Mouse (Mus musculus) heart, embryonic 15.5 days (tissue): ENCODE measurements around the gene Map4k2. TPM values are rescaled to one million over a fixed set of nuclear protein-coding genes. Genes with fewer than 3 reads are reported as not detected.
A peak's percentile ranks its signal among the peaks of the same experiment; 100 is the strongest.

Source experiments
- ATAC-seq: fragments of 200-750 bp; cut with Nextera tagmentation; replicated peaks from 2 replicates; pipeline ENCODE4 v1.8.0; 2017; ENCODE audit warnings: low read depth, moderate TSS enrichment; ENCODE audit not compliant: insufficient number of reproducible peaks, insufficient read depth, low FRiP score
- H3K27ac ChIP-seq: fragments of 300-500 bp; sonication (generic); 2 replicates; pipeline ENCODE4 v1.5.1; 2015; ENCODE audit warnings: mild to moderate bottlenecking, inconsistent platforms
- H3K27me3 ChIP-seq: fragments of 300-500 bp; sonication (generic); 2 replicates; pipeline ENCODE4 v1.6.1; 2015; ENCODE audit warnings: inconsistent platforms
- H3K36me3 ChIP-seq: fragments of 300-500 bp; sonication (generic); 2 replicates; pipeline ENCODE4 v1.6.1; 2015; ENCODE audit warnings: mild to moderate bottlenecking, inconsistent platforms
- H3K4me1 ChIP-seq: fragments of 300-500 bp; sonication (generic); replicated peaks from 2 replicates; pipeline ENCODE4 v1.6.1; 2015; ENCODE audit warnings: inconsistent platforms
- H3K4me2 ChIP-seq: fragments of 300-500 bp; sonication (generic); 2 replicates; pipeline ENCODE4 v1.6.1; 2015; ENCODE audit warnings: inconsistent platforms, mild to moderate bottlenecking, moderate library complexity
- H3K4me3 ChIP-seq: fragments of 300-500 bp; sonication (generic); 2 replicates; pipeline ENCODE4 v1.5.1; 2015; ENCODE audit warnings: mild to moderate bottlenecking, inconsistent platforms
- H3K9ac ChIP-seq: fragments of 300-500 bp; sonication (generic); 2 replicates; pipeline ENCODE4 v1.6.1; 2015; ENCODE audit warnings: mild to moderate bottlenecking, inconsistent platforms
- H3K9me3 ChIP-seq: fragments of 300-500 bp; sonication (generic); replicated peaks from 2 replicates; pipeline ENCODE4 v1.6.1; 2016; ENCODE audit warnings: inconsistent platforms
- WGBS: fragments of 180-500 bp; shearing (Covaris S2); methylation state at CpG from one replicate; pipeline ENCODE4 v1.1.7; 2015; ENCODE audit warnings: mixed read lengths; 5-methylcytosine and 5-hydroxymethylcytosine counted together
- polyA plus RNA-seq: library from polyadenylated mRNA; unstranded; fragments of >200 nt; fragmentation: Nextera tagmentation; extraction: Ambion mirVana; gene quantifications from 2 replicates; pipeline ENCODE4 v1.2.1, GENCODE M21; 2015

Map4k2 gene
- polyA plus RNA-seq, 1 experiment from 2014 or later = 12.6 TPM

- 0 out of 2 replicates have a peak, but pooled peaks have one; percentile 20 for ATAC-seq
- Histone ChIP-seq H3K27me3 (no peaks in the 10 kb centered on the region), H3K27ac (peak overlapping the region; percentile 31), H3K9ac (no peak overlapping the region), H3K4me2 (no peak overlapping the region), H3K9me3 (no peaks in the 10 kb centered on the region), H3K4me3 (no peak overlapping the region), H3K36me3 (peaks cover 98% of the 10 kb centered on the region), H3K4me1 (peaks cover 32% of the 10 kb centered on the region)
- 60% methylated on average over 12 of the region's 12 CpGs for WGBS
These were observed 32.8 kb downstream of the Map4k2 start for GRCm38 (mm10) chr19:6373539-6374400.

GRCm38 (mm10) chr19:6374571-6374970 lies 33.6 kb downstream of the Map4k2 start:
- peaks cover 32% of the 10 kb centered on the region for H3K4me1 ChIP-seq
- no peaks in the 10 kb centered on the region for H3K27me3 ChIP-seq
- ATAC-seq = no peak
- WGBS = 94% methylated on average over 10 of the region's 10 CpGs
- H3K9ac ChIP-seq = no peak overlapping the region
- peaks cover 96% of the 10 kb centered on the region for H3K36me3 ChIP-seq
- H3K4me2 ChIP-seq = no peak overlapping the region
- no peak overlapping the region for H3K4me3 ChIP-seq
- no peaks in the 10 kb centered on the region for H3K9me3 ChIP-seq
- H3K27ac ChIP-seq = no peak overlapping the region

GRCm38 (mm10) chr19:6375423-6376254 lies 34.7 kb downstream of the Map4k2 start:
- no peak for ATAC-seq
- H3K4me3 ChIP-seq = no peak overlapping the region
- WGBS = 90% methylated on average over 40 of the region's 42 CpGs
- no peak overlapping the region for H3K9ac ChIP-seq
- H3K27ac ChIP-seq = no peak overlapping the region
- H3K4me2 ChIP-seq = no peak overlapping the region
- peaks cover 32% of the 10 kb centered on the region for H3K4me1 ChIP-seq
- H3K27me3 ChIP-seq = no peaks in the 10 kb centered on the region
- no peaks in the 10 kb centered on the region for H3K9me3 ChIP-seq
- peaks cover 88% of the 10 kb centered on the region for H3K36me3 ChIP-seq

- no peak for ATAC-seq
- WGBS = 75% methylated on average over 14 of the region's 14 CpGs
- Histone ChIP-seq H3K9ac (no peak overlapping the region), H3K4me2 (no peak overlapping the region), H3K9me3 (no peaks in the 10 kb centered on the region), H3K27ac (no peak overlapping the region), H3K4me1 (peaks cover 32% of the 10 kb centered on the region), H3K27me3 (no peaks in the 10 kb centered on the region), H3K4me3 (no peak overlapping the region), H3K36me3 (peaks cover 83% of the 10 kb centered on the region)
These were observed 35.3 kb downstream of the Map4k2 start for GRCm38 (mm10) chr19:6376255-6376564.

DNA sequence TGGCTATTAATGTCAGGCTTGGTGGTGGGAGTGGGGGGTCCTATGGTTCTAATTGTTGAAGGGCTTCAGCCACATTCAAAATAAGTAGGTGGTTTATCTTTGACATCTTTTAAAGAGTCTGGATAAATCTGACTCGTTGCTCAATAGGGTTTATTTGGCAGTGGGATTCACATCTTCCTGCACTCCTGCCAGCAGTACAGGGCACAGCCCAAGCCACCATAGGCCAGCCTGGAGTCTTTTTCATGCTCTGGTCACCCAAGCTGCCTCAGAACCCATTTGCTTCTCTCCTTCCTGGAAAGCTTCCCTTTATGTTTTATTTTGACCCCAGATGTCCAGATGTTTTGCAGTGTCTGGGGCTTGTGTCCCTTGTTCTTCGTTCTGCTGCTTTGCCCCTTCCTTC lies 35.7 kb downstream of the Map4k2 start:
- Histone ChIP-seq H3K4me3 (no peak overlapping the region), H3K9me3 (no peaks in the 10 kb centered on the region), H3K27ac (0 out of 2 replicates have a peak overlapping the region, but pooled peaks have one; percentile 8), H3K4me2 (no peak overlapping the region), H3K4me1 (peaks cover 32% of the 10 kb centered on the region), H3K9ac (no peak overlapping the region), H3K36me3 (peaks cover 79% of the 10 kb centered on the region), H3K27me3 (no peaks in the 10 kb centered on the region)
- no peak for ATAC-seq
- WGBS = 71% methylated on average over 2 of the region's 2 CpGs

DNA sequence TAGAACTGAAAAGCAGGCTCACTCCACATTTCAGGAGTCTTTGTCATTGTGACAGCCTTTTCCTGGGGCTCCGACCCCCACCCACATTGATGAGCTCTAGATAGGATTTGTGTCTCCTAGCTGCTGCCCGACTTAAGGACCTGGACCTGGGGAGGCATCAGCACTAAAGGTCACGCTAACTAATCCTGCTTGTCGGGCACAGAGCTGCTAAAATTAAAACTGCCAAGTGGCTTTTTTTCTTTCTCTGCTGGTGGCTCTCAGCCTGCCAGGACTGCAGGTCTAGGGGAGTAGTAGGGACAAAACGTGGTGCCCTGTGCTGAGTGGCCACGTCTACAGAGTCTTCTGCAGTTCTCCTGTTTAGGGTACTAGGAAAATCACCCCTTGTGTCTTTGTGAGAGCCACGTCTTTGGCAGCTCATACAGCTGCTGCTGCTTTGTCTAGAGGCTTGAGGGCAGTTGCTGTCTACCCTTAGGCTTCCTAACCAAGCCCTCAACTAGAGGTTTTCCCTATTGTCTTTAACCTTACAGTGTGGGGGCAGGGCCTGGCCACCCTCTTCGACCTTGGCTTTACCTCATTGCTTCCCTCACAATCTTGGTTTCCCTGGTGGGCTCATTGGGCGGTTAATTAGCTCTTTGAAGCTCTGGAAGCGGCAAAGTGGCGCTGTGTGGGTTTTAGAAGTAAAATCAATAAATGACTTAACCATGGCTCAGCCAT lies 36.5 kb downstream of the Map4k2 start:
- Histone ChIP-seq H3K27ac (peak overlapping the region; percentile 75), H3K36me3 (peaks cover 70% of the 10 kb centered on the region), H3K27me3 (no peaks in the 10 kb centered on the region), H3K4me3 (no peak overlapping the region), H3K4me2 (no peak overlapping the region), H3K9me3 (no peaks in the 10 kb centered on the region), H3K4me1 (peaks cover 36% of the 10 kb centered on the region), H3K9ac (0 out of 2 replicates have a peak overlapping the region, but pooled peaks have one; percentile 13)
- WGBS = 64% methylated on average over 11 of the region's 11 CpGs
- ATAC-seq = no peak

DNA sequence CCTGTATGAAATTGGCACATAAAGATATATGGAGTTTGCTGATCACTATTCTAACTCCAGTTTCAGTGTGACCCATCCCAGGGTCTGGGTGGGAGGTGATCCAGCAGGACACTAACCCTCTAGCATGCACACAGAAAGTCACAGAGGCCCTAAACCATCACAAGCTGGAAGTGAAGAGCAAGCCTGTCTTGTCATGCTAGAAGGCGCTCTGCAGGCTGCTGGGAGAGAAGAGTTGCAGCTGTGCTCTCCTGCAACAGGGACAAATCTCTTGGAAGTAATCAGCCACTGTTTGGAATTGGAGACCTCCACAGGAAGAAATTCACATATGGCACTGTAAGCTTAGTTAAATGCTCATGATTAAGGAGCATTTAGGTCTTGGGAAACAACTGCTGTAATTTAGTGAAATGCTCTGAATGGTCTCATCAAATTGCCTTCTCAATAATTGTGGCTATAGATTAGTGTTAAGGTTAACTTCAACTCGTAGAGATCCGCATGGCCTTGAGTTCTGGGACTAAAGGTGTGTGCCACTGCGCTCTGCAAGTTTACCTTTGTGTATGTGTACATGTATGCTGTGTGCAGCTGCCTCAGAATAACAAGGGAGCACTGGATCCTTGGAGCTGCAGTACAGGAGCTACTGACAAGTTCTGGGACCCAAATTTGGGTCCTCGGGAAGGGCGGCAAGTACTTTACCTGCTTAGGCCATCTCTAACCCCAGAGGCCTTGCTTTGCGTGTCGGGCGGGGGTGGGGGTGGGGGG lies 39.7 kb downstream of the Map4k2 start:
- no peak for ATAC-seq
- H3K9me3 ChIP-seq = no peaks in the 10 kb centered on the region

GRCm38 (mm10) chr19:6381238-6381637 lies 40.3 kb downstream of the Map4k2 start:
- no peak overlapping the region for H3K27ac ChIP-seq
- H3K4me1 ChIP-seq = peaks cover 58% of the 10 kb centered on the region
- H3K4me3 ChIP-seq = no peak overlapping the region
- H3K36me3 ChIP-seq = peaks cover 33% of the 10 kb centered on the region
- H3K27me3 ChIP-seq = no peaks in the 10 kb centered on the region
- H3K9me3 ChIP-seq = no peaks in the 10 kb centered on the region
- 96% methylated on average over 5 of the region's 5 CpGs for WGBS
- no peak overlapping the region for H3K4me2 ChIP-seq
- no peak for ATAC-seq
- no peak overlapping the region for H3K9ac ChIP-seq

More for the DNA sequence above, 39.7 kb downstream of the Map4k2 start:
- no peak overlapping the region for H3K27ac ChIP-seq
- H3K4me2 ChIP-seq = no peak overlapping the region
- no peak overlapping the region for H3K4me3 ChIP-seq
- WGBS = 86% methylated on average over 9 of the region's 9 CpGs
- no peak overlapping the region for H3K9ac ChIP-seq
- peaks cover 55% of the 10 kb centered on the region for H3K4me1 ChIP-seq
- H3K36me3 ChIP-seq = peaks cover 40% of the 10 kb centered on the region
- no peaks in the 10 kb centered on the region for H3K27me3 ChIP-seq

DNA sequence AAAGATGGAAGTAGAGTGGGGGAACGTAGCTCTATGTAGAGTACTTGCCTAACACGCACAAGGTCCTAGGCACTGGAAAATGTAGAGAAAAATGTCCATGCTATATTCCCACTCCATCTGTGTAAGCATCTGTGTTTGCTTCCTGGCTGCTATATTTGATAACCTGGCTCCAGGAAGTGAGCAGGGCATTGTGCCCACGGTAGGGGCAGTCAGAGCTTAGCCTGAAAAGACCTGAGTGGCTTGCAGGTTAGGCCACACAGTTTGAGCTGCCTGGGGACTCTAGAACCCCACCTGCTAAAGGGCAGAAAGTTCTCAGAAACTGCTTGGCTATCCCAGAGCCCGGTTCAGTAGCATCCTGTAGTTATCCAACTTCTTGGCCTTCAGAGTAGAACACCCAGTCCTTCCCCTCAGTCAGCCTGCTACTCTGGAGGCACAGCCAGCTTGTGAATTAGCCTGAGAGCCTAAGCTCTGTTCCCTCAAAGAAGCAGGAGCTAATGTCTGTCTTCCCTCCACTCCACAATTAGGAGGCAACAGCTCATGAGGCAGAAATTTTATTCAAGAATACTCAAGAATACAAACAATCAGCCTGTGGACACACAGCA lies 41.5 kb downstream of the Map4k2 start:
- H3K4me2 ChIP-seq = no peak overlapping the region
- ATAC-seq = no peak
- H3K27ac ChIP-seq = peak overlapping the region; percentile 85; the same call in 1 of the 2 replicates
- WGBS = 72% methylated on average over 4 of the region's 4 CpGs
- no peaks in the 10 kb centered on the region for H3K9me3 ChIP-seq
- H3K4me1 ChIP-seq = peaks cover 58% of the 10 kb centered on the region
- H3K4me3 ChIP-seq = no peak overlapping the region
- peaks cover 30% of the 10 kb centered on the region for H3K36me3 ChIP-seq
- H3K27me3 ChIP-seq = no peaks in the 10 kb centered on the region
- no peak overlapping the region for H3K9ac ChIP-seq

DNA sequence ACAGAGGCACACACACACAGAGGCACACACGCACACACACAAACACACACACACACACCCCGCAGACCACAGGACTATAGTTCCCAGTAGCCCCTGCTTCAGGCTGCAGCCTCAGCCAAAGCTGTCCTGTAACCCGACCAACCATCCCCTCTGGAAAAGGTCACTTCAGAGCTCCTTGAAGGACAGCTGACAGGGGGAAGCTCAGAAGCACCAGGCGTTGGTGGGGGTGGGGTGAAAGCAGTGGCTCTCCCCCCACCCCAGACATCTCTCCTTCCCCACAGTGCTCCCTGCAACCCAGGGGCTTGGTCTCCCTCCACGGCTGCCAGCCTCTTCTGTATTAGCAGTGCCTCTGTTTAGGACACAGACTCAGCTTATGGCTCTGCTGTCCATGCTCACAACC lies 42.5 kb downstream of the Map4k2 start:
- Histone ChIP-seq H3K27ac (peak overlapping the region; percentile 85), H3K36me3 (peaks cover 20% of the 10 kb centered on the region), H3K27me3 (no peaks in the 10 kb centered on the region), H3K9me3 (no peaks in the 10 kb centered on the region), H3K4me1 (peaks cover 52% of the 10 kb centered on the region), H3K4me2 (peak overlapping the region; percentile 67; the same call in 1 of the 2 replicates), H3K9ac (no peak overlapping the region; the same call in 1 of the 2 replicates), H3K4me3 (no peak overlapping the region)
- ATAC-seq = no peak
- 21% methylated on average over 5 of the region's 5 CpGs for WGBS
